Mouse (Mus musculus): Measurements from ENCODE around the gene B3galt6.

- TF ChIP-seq CTCF (IDR thresholded peaks at IDR 0.05; ENCODE audit: extremely low read depth, insufficient read length, insufficient replicate concordance, low read depth, low read length) (no peak), POLR2A (IDR thresholded peaks at IDR 0.05; ENCODE audit: low read depth, low read length) (no peak)
Measured at GRCm38 (mm10) chr4:155973239-155973638, 19.2 kb downstream of the B3galt6 start.
